Mouse (Mus musculus) forebrain, embryonic 10.5 days (tissue): ENCODE measurements at regions not wholly inside any gene's neighbourhood (a gene's known extent, or its start where the extent isn't known, plus 50 kb on each side); places are given as distances from the start of the nearest gene placed in this dataset.

Experiments used
- DNase-seq: peaks from one replicate; pipeline ENCODE4 v3.0.0-alpha.2; 2017; ENCODE audit warnings: low spot score; ENCODE audit errors: extremely low spot score
- H3K27ac ChIP-seq: fragments of 300-500 bp; sonication (generic); 2 replicates; pipeline ENCODE4 v1.5.1; 2016; ENCODE audit warnings: mild to moderate bottlenecking
- H3K27me3 ChIP-seq: fragments of 300-500 bp; sonication (generic); 2 replicates; pipeline ENCODE4 v1.6.1; 2016; ENCODE audit warnings: mild to moderate bottlenecking; ENCODE audit not compliant: poor library complexity, severe bottlenecking
- H3K36me3 ChIP-seq: fragments of 300-500 bp; sonication (generic); replicated peaks from 2 replicates; pipeline ENCODE4 v1.6.1; 2016; ENCODE audit warnings: mild to moderate bottlenecking, moderate library complexity
- H3K4me1 ChIP-seq: fragments of 300-500 bp; sonication (generic); 2 replicates; pipeline ENCODE4 v1.6.1; 2016
- H3K4me3 ChIP-seq: fragments of 300-500 bp; sonication (generic); 2 replicates; pipeline ENCODE4 v1.5.1; 2016; ENCODE audit warnings: mild to moderate bottlenecking, moderate library complexity
- H3K9me3 ChIP-seq: fragments of 300-500 bp; sonication (generic); 2 replicates; pipeline ENCODE4 v1.6.1; 2016; ENCODE audit warnings: mild to moderate bottlenecking, moderate library complexity
- WGBS: fragments of 180-500 bp; shearing (Covaris S2); methylation state at CpG from one replicate; pipeline ENCODE4 v1.1.7; 2016; 5-methylcytosine and 5-hydroxymethylcytosine counted together

DNA sequence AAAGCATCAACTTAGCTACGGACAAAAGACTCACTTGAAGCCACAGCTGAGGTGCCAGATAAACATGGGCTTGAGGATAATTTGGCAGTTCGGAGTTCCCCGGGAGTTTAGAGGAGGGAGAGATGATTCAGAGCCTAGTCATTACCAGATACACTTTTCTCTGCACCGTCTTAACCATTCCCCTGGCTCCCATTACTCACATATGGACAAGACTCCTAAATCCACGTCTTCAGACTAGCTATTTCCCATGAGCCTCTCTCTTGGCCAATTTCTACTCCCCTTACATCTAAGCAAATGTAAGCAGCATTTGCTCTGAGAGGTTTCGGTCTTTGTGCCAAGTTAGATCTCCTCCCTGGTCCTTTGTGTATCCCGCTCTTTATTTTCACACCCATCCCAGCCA, 100.4 kb upstream of the Olfm4 start:
- Histone ChIP-seq H3K9me3 (no peaks in the 10 kb centered on the region), H3K36me3 (no peaks in the 10 kb centered on the region), H3K27ac (no peak overlapping the region), H3K27me3 (peaks cover 48% of the 10 kb centered on the region), H3K4me3 (no peak overlapping the region), H3K4me1 (peaks cover 46% of the 10 kb centered on the region)
- WGBS: 87% methylated on average over 7 of the region's 7 CpGs
- no peak for DNase-seq

- no peak overlapping the region for H3K27ac ChIP-seq
- H3K27me3 ChIP-seq: peaks cover 65% of the 10 kb centered on the region
- no peak overlapping the region for H3K4me3 ChIP-seq
- peaks cover 55% of the 10 kb centered on the region for H3K4me1 ChIP-seq
- H3K36me3 ChIP-seq: no peaks in the 10 kb centered on the region
- DNase-seq: no peak
- H3K9me3 ChIP-seq: no peaks in the 10 kb centered on the region
- 51% methylated on average over 9 of the region's 9 CpGs for WGBS
These were observed 102.2 kb upstream of the Olfm4 start for GRCm38 (mm10) chr14:79881726-79882125.

- H3K27me3 ChIP-seq: peaks cover 58% of the 10 kb centered on the region
- no peak for DNase-seq
- H3K4me1 ChIP-seq: peaks cover 50% of the 10 kb centered on the region
- no peak overlapping the region for H3K4me3 ChIP-seq
- H3K27ac ChIP-seq: peak overlapping the region; percentile 48; the same call in 1 of the 2 replicates
- H3K36me3 ChIP-seq: no peaks in the 10 kb centered on the region
- 46% methylated on average over 5 of the region's 5 CpGs for WGBS
- H3K9me3 ChIP-seq: no peaks in the 10 kb centered on the region
These were observed 103.7 kb upstream of the Olfm4 start for GRCm38 (mm10) chr14:79880065-79880755.

- Histone ChIP-seq H3K4me3 (no peak overlapping the region; the same call in 1 of the 2 replicates), H3K27me3 (peaks cover 57% of the 10 kb centered on the region), H3K9me3 (no peaks in the 10 kb centered on the region), H3K4me1 (peaks cover 50% of the 10 kb centered on the region), H3K27ac (peak overlapping the region; percentile 70), H3K36me3 (no peaks in the 10 kb centered on the region)
- DNase-seq: peak; percentile 36
- WGBS: 48% methylated on average over 11 of the region's 11 CpGs
These were observed 104.4 kb upstream of the Olfm4 start for GRCm38 (mm10) chr14:79879333-79880035.

DNA sequence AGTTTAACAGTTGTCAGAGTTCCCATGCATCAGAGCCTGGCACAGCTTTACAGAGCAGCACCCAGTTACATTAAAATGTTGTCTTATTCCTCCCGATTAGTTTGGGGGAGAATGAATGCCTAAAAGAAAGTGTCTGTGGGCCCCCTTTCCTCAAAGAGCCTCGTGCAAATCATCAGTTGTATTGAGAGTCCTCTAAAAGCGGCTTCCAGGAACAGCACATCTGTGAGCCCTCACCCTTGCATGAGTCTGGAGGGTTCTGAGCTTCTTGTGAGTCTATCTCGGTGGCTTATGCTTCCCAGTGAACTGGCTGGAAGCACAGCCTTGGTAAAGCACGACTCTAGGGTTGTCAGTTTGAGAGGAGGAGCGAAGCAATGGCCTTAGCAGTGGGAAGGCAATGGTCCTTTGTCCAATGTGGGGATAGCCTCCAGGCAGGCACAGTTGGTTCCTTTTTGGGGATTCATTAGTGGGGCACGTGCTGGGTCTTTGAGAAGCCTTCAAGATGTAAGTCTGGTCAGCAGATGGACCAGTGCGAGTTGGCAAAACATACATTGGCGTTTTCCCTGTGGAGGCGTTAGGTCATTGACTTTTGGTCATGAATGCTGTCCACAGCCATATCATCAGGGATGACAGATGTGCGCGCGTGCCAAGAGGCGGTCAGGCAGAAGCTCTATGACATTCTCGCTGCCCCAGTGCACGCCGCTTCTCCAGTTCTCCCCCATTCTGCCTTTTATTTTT, 105.4 kb upstream of the Olfm4 start:
- WGBS: 80% methylated on average over 17 of the region's 17 CpGs
- DNase-seq: no peak
- Histone ChIP-seq H3K4me3 (no peak overlapping the region), H3K36me3 (no peaks in the 10 kb centered on the region), H3K27me3 (peaks cover 54% of the 10 kb centered on the region), H3K4me1 (peaks cover 54% of the 10 kb centered on the region), H3K27ac (peak overlapping the region; percentile 70; the same call in 1 of the 2 replicates), H3K9me3 (no peaks in the 10 kb centered on the region)

DNA sequence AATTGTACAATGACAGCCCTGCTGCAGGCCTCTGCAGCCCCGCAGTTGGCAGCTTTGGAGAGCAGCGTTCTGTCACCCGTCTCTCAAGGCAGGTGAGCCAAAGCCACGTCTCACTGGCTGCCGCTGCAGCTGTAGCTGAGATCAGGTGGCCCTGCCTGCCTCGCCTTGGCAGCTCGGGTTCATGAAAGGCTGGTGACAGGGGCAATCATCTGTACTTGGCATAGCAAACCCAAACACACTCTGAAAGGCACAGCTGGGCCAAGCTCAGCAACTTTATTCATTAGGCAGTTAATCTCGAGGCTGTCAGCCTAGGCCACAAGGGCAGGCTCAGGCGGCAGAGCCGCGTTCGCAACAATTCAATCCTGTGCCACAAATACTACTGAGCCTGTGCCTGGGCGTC, 102.0 kb upstream of the Pcdh8 start:
- Histone ChIP-seq H3K9me3 (no peaks in the 10 kb centered on the region), H3K27me3 (peaks cover 21% of the 10 kb centered on the region), H3K36me3 (no peaks in the 10 kb centered on the region), H3K27ac (no peak overlapping the region), H3K4me3 (no peak overlapping the region), H3K4me1 (peaks cover 21% of the 10 kb centered on the region)
- no peak for DNase-seq
- WGBS: 69% methylated on average over 13 of the region's 13 CpGs

- Histone ChIP-seq H3K27me3 (peaks cover 14% of the 10 kb centered on the region), H3K4me1 (peaks cover 15% of the 10 kb centered on the region), H3K4me3 (no peak overlapping the region), H3K9me3 (no peaks in the 10 kb centered on the region), H3K36me3 (no peaks in the 10 kb centered on the region), H3K27ac (no peak overlapping the region)
- 56% methylated on average over 1 of the region's 1 CpGs for WGBS
- DNase-seq: no peak
These were observed 101.3 kb upstream of the Pcdh8 start for GRCm38 (mm10) chr14:79872430-79872829.

GRCm38 (mm10) chr14:79869325-79869724, 98.2 kb upstream of the Pcdh8 start:
- Histone ChIP-seq H3K36me3 (no peaks in the 10 kb centered on the region), H3K4me3 (no peak overlapping the region), H3K9me3 (no peaks in the 10 kb centered on the region), H3K4me1 (peaks cover 15% of the 10 kb centered on the region), H3K27ac (no peak overlapping the region), H3K27me3 (peaks cover 6% of the 10 kb centered on the region; the same call in 1 of the 2 replicates)
- 76% methylated on average over 1 of the region's 1 CpGs for WGBS
- DNase-seq: no peak

DNA sequence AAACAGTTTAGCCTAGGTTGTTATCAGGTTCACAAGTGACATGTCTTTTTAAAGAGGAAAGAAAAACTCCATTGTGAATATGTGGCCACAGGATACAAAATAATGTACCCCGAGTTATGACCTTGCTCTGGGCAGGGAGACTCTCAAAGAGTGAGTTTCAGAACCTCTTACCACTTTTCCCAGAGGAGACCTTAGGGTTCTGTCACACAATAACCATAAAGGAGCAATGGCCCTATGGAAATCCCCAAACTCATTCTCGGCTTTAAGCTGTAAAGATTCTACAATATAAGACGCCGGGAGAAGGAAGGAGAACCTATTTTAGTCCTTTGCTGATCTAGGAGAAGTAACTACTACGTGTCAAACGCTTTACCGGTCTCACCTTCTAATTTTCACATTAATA, 85.1 kb upstream of the Pcdh8 start:
- Histone ChIP-seq H3K4me1 (peaks cover 19% of the 10 kb centered on the region), H3K36me3 (no peaks in the 10 kb centered on the region), H3K4me3 (no peak overlapping the region), H3K9me3 (no peaks in the 10 kb centered on the region), H3K27ac (no peak overlapping the region), H3K27me3 (no peaks in the 10 kb centered on the region)
- 92% methylated on average over 7 of the region's 7 CpGs for WGBS
- DNase-seq: no peak

DNA sequence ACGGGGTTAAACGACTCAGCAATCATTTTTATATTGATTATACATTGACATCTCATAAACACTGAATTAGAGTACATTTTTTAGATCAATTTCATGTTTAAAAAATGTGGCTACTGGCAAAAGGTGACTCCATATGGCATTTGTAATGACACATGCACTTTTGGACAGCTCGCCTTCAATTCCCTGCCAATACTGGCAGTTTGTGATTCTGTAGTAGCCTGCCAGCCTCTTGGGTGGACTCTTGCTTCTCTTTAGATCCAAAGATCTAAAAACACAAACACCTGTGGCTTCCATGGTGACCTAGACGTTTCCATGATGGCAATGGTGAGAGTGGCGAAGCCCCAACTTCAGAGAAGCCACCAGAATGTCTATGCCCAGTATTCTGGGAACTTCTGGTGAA, 83.1 kb upstream of the Pcdh8 start:
- no peak overlapping the region for H3K27ac ChIP-seq
- H3K27me3 ChIP-seq: no peaks in the 10 kb centered on the region
- H3K4me1 ChIP-seq: peaks cover 37% of the 10 kb centered on the region
- no peaks in the 10 kb centered on the region for H3K36me3 ChIP-seq
- DNase-seq: no peak
- no peak overlapping the region for H3K4me3 ChIP-seq
- WGBS: 92% methylated on average over 5 of the region's 5 CpGs
- H3K9me3 ChIP-seq: no peaks in the 10 kb centered on the region

DNA sequence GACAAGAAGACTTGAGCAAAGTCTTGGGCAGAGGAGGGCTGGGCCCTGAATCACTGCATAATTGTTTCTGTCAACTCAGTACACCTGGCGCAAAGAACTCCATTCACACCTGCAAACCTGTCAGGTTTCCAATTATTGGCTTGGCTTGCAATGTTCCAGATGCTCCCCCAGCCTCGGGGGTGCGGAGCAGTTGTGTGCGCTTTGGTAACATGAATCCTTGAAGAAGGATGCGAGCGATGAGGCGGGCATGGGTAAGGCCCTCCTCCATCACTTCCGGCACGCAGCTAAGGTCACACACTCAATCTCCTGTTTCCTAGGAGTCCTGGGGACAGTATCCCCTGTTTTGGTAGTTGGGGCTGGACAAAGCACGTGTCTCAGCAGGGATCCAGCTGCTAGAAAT, 81.6 kb upstream of the Pcdh8 start:
- no peaks in the 10 kb centered on the region for H3K9me3 ChIP-seq
- H3K4me3 ChIP-seq: no peak overlapping the region
- no peaks in the 10 kb centered on the region for H3K27me3 ChIP-seq
- no peak overlapping the region for H3K27ac ChIP-seq
- DNase-seq: no peak
- H3K36me3 ChIP-seq: no peaks in the 10 kb centered on the region
- H3K4me1 ChIP-seq: peaks cover 37% of the 10 kb centered on the region
- 76% methylated on average over 10 of the region's 10 CpGs for WGBS

DNA sequence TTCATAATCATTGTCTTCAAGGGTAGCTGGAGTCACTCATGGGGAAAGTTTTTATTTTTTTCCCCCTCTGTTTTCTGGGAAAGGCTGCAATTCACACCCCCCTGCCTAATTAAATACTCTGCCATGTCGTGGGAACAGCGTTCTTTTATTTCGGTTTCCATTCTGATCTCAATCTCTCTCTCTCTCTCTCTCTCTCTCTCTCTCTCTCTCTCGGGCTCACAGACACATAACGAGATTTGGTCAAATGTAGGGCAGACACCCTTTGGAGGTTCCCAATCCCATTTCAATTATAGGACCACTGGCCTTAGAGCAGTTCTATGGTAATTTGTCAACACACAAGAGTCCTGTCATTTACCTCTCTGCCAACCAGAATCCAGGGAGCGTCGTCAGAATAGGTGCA, 80.7 kb upstream of the Pcdh8 start:
- H3K27ac ChIP-seq: peak overlapping the region; percentile 56; the same call in 1 of the 2 replicates
- H3K4me1 ChIP-seq: peaks cover 37% of the 10 kb centered on the region
- H3K9me3 ChIP-seq: no peaks in the 10 kb centered on the region
- no peak for DNase-seq
- no peaks in the 10 kb centered on the region for H3K27me3 ChIP-seq
- no peak overlapping the region for H3K4me3 ChIP-seq
- no peaks in the 10 kb centered on the region for H3K36me3 ChIP-seq
- WGBS: 58% methylated on average over 7 of the region's 7 CpGs

- H3K27me3 ChIP-seq: peaks cover under 1% of the 10 kb centered on the region; the same call in 1 of the 2 replicates
- peak overlapping the region; percentile 56 for H3K27ac ChIP-seq
- H3K4me3 ChIP-seq: no peak overlapping the region
- peaks cover 37% of the 10 kb centered on the region for H3K4me1 ChIP-seq
- no peaks in the 10 kb centered on the region for H3K9me3 ChIP-seq
- 83% methylated on average over 10 of the region's 10 CpGs for WGBS
- DNase-seq: no peak
- no peaks in the 10 kb centered on the region for H3K36me3 ChIP-seq
These were observed 80.1 kb upstream of the Pcdh8 start for GRCm38 (mm10) chr14:79851231-79851630.
